Mouse (Mus musculus): Measurements from ENCODE around the gene Klf2. TPM values are rescaled to one million over a fixed set of nuclear protein-coding genes. Genes with fewer than 3 reads are reported as not detected.

Klf2 gene
- polyA plus RNA-seq (2015; fragmentation: Nextera tagmentation; extraction: Ambion mirVana): 9.5 and 11.1 TPM in 2 replicates

- Histone ChIP-seq H3K4me3 (ENCODE audit: low read depth, low read length) (peak within 1 kb of the TSS; percentile 63), H3K4me2 (replicated peaks; ENCODE audit: low read depth) (peak within 1 kb of the TSS; percentile 98), H3K4me1 (replicated peaks; ENCODE audit: control insufficient read depth, insufficient read depth) (no peaks in the 10 kb centered on the region; the same call in 1 of the 2 replicates), H3K9ac (ENCODE audit: low read length) (peak within 1 kb of the TSS; percentile 80), H3K36me3 (ENCODE audit: control insufficient read depth, insufficient read depth, low read length) (peaks cover 3% of the 10 kb centered on the region; the same call in 1 of the 2 replicates), H3K9me3 (ENCODE audit: control insufficient read depth, low read length) (no peaks in the 10 kb centered on the region), H3K27me3 (ENCODE audit: control insufficient read depth, insufficient read depth, low read length) (no peaks in the 10 kb centered on the region), H3K27ac (replicated peaks) (peak within 1 kb of the TSS; percentile 81)
- TF ChIP-seq CTCF (IDR thresholded peaks at IDR 0.05; ENCODE audit: low read depth) (peak; percentile 20; the same call in 1 of the 2 replicates), EP300 (optimal IDR thresholded peaks at IDR 0.05) (no peak)
- peak; percentile 97 for DNase-seq (ENCODE audit: low spot score)
- ATAC-seq (ENCODE audit: low FRiP score, low TSS enrichment): peak; percentile 98
- under 1% methylated on average over 42 of the region's 46 CpGs for WGBS
These were observed at the start of gene Klf2 for GRCm38 (mm10) chr8:72318801-72319322. TSS of gene Klf2 (plus strand) at chr8:72319033.

GRCm38 (mm10) chr8:72270606-72271005 is 48.2 kb upstream of the Klf2 start:
- ATAC-seq (ENCODE audit: low FRiP score, low TSS enrichment) (no peak), DNase-seq (ENCODE audit: low spot score) (no peak)
- H3K9ac ChIP-seq (ENCODE audit: low read length): no peak overlapping the region
- TF ChIP-seq CTCF (IDR thresholded peaks at IDR 0.05; ENCODE audit: low read depth) (no peak), EP300 (optimal IDR thresholded peaks at IDR 0.05) (no peak)
- H3K27me3 ChIP-seq (ENCODE audit: control insufficient read depth, insufficient read depth, low read length): no peaks in the 10 kb centered on the region
- no peaks in the 10 kb centered on the region for H3K4me1 ChIP-seq (replicated peaks; ENCODE audit: control insufficient read depth, insufficient read depth)
- no peak overlapping the region for H3K4me2 ChIP-seq (replicated peaks; ENCODE audit: low read depth)
- H3K36me3 ChIP-seq (ENCODE audit: control insufficient read depth, insufficient read depth, low read length): no peaks in the 10 kb centered on the region
- H3K9me3 ChIP-seq (ENCODE audit: control insufficient read depth, low read length): no peaks in the 10 kb centered on the region
- H3K27ac ChIP-seq (replicated peaks): no peak overlapping the region
- no peak overlapping the region for H3K4me3 ChIP-seq (ENCODE audit: low read depth, low read length)
- 88% methylated on average over 12 of the region's 12 CpGs for WGBS

GRCm38 (mm10) chr8:72271051-72271660 is 47.7 kb upstream of the Klf2 start:
- Histone ChIP-seq H3K4me1 (replicated peaks; ENCODE audit: control insufficient read depth, insufficient read depth) (no peaks in the 10 kb centered on the region), H3K27me3 (ENCODE audit: control insufficient read depth, insufficient read depth, low read length) (no peaks in the 10 kb centered on the region), H3K27ac (replicated peaks) (no peak overlapping the region), H3K9me3 (ENCODE audit: control insufficient read depth, low read length) (no peaks in the 10 kb centered on the region), H3K4me3 (ENCODE audit: low read depth, low read length) (no peak overlapping the region), H3K36me3 (ENCODE audit: control insufficient read depth, insufficient read depth, low read length) (no peaks in the 10 kb centered on the region), H3K4me2 (replicated peaks; ENCODE audit: low read depth) (no peak overlapping the region), H3K9ac (ENCODE audit: low read length) (no peak overlapping the region)
- no peak for ATAC-seq (ENCODE audit: low FRiP score, low TSS enrichment)
- 63% methylated on average over 11 of the region's 11 CpGs for WGBS
- TF ChIP-seq EP300 (optimal IDR thresholded peaks at IDR 0.05) (no peak), CTCF (IDR thresholded peaks at IDR 0.05; ENCODE audit: low read depth) (no peak)
- DNase-seq (ENCODE audit: low spot score): no peak

DNA sequence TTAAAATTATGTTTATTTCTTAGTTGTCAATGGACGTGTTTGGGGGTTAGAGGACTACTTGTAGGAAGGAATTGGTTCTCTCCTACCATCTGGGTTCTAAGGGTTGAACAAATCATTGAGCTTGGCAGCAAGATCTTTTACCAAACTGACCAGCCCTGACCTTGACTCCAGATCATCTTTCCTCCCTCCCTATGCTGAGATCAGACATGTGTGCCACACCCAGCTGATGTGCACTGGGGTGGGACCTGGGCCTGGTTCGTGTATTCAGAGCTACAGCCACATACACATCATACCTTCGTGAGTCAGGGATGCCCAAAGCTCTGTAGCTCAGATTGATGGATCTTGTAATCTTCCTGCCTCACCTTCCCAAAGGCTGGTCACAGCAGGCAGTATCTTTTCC is 47.1 kb upstream of the Klf2 start:
- Histone ChIP-seq H3K9me3 (ENCODE audit: control insufficient read depth, low read length) (no peaks in the 10 kb centered on the region), H3K4me2 (replicated peaks; ENCODE audit: low read depth) (no peak overlapping the region), H3K27me3 (ENCODE audit: control insufficient read depth, insufficient read depth, low read length) (no peaks in the 10 kb centered on the region), H3K9ac (ENCODE audit: low read length) (no peak overlapping the region), H3K36me3 (ENCODE audit: control insufficient read depth, insufficient read depth, low read length) (no peaks in the 10 kb centered on the region), H3K4me1 (replicated peaks; ENCODE audit: control insufficient read depth, insufficient read depth) (no peaks in the 10 kb centered on the region), H3K4me3 (ENCODE audit: low read depth, low read length) (no peak overlapping the region), H3K27ac (replicated peaks) (no peak overlapping the region)
- DNase-seq (ENCODE audit: low spot score) (no peak), ATAC-seq (ENCODE audit: low FRiP score, low TSS enrichment) (no peak)
- TF ChIP-seq CTCF (IDR thresholded peaks at IDR 0.05; ENCODE audit: low read depth) (no peak), EP300 (optimal IDR thresholded peaks at IDR 0.05) (no peak)
- 45% methylated on average over 3 of the region's 3 CpGs for WGBS

- TF ChIP-seq EP300 (optimal IDR thresholded peaks at IDR 0.05) (no peak), CTCF (IDR thresholded peaks at IDR 0.05; ENCODE audit: low read depth) (peak; percentile 81)
- Histone ChIP-seq H3K9ac (ENCODE audit: low read length) (no peak overlapping the region), H3K4me2 (replicated peaks; ENCODE audit: low read depth) (no peak overlapping the region), H3K27me3 (ENCODE audit: control insufficient read depth, insufficient read depth, low read length) (no peaks in the 10 kb centered on the region), H3K27ac (replicated peaks) (no peak overlapping the region), H3K9me3 (ENCODE audit: control insufficient read depth, low read length) (no peaks in the 10 kb centered on the region), H3K4me1 (replicated peaks; ENCODE audit: control insufficient read depth, insufficient read depth) (no peaks in the 10 kb centered on the region), H3K4me3 (ENCODE audit: low read depth, low read length) (no peak overlapping the region), H3K36me3 (ENCODE audit: control insufficient read depth, insufficient read depth, low read length) (no peaks in the 10 kb centered on the region)
- 12% methylated on average over 3 of the region's 3 CpGs for WGBS
- ATAC-seq (ENCODE audit: low FRiP score, low TSS enrichment): peak; percentile 53
- peak; percentile 74 for DNase-seq (ENCODE audit: low spot score)
These were observed 46.5 kb upstream of the Klf2 start for GRCm38 (mm10) chr8:72272361-72272760.

DNA sequence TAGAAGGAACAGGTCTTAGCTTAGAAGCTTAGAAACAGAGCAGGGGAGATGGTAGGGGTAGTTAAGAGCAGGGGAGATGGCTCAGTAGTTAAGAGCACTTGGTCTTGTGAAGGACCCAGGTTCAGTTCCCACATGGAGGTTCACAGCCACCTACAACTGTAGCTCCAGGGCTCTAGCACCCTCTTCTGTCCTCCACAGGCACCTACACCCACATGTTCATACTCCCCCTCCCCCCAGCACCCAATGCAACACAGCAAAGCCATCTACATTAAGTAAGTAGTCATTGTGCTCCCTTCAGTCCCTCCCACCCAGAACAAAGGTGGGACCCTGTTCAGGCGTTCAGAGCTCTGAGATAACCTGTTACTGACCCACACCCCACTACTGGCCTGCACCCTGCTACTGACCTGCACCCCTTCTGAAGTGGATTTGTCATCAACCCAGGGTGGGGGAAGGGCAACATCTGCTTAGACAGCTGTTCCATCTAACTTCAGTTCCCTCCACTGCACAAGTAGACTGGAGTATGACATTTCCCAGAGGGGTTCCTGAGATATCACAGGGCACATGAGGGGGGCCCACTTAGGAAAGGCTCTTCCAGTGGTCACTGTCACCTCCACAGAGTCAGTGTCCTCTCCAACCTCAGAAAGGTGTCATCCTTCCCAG is 45.6 kb upstream of the Klf2 start:
- 55% methylated on average over 1 of the region's 1 CpGs for WGBS
- H3K36me3 ChIP-seq (ENCODE audit: control insufficient read depth, insufficient read depth, low read length): no peaks in the 10 kb centered on the region
- no peak overlapping the region for H3K4me2 ChIP-seq (replicated peaks; ENCODE audit: low read depth)
- no peaks in the 10 kb centered on the region for H3K9me3 ChIP-seq (ENCODE audit: control insufficient read depth, low read length)
- H3K9ac ChIP-seq (ENCODE audit: low read length): no peak overlapping the region
- ATAC-seq (ENCODE audit: low FRiP score, low TSS enrichment) (no peak), DNase-seq (ENCODE audit: low spot score) (no peak)
- no peak for TF ChIP-seq CTCF (IDR thresholded peaks at IDR 0.05; ENCODE audit: low read depth)
- no peak for TF ChIP-seq EP300 (optimal IDR thresholded peaks at IDR 0.05)
- H3K4me1 ChIP-seq (replicated peaks; ENCODE audit: control insufficient read depth, insufficient read depth): no peaks in the 10 kb centered on the region
- no peaks in the 10 kb centered on the region for H3K27me3 ChIP-seq (ENCODE audit: control insufficient read depth, insufficient read depth, low read length)
- H3K4me3 ChIP-seq (ENCODE audit: low read depth, low read length): no peak overlapping the region
- H3K27ac ChIP-seq (replicated peaks): no peak overlapping the region
